Mouse (Mus musculus) frontal cortex, postnatal 36 days (tissue): ENCODE results near the gene Adra1b.

Experiments used
- DNase-seq, 2 experiments: peaks; one replicate each; pipeline ENCODE4 v3.0.0; 2022; ENCODE audit warnings: low spot score in 2 of 2

Adra1b gene

GRCm38 (mm10) chr11:43895323-43895722, 5.7 kb downstream of the Adra1b start:
- DNase-seq, result no peak

GRCm38 (mm10) chr11:43892546-43892945, 8.5 kb downstream of the Adra1b start:
- DNase-seq, result no peak

GRCm38 (mm10) chr11:43891457-43891856, 9.6 kb downstream of the Adra1b start:
- DNase-seq, result no peak

GRCm38 (mm10) chr11:43889208-43889915, 11.6 kb downstream of the Adra1b start:
- DNase-seq, result peak in 1 of 2 experiments; percentile 24

GRCm38 (mm10) chr11:43888736-43889135, 12.3 kb downstream of the Adra1b start:
- DNase-seq, result no peak

GRCm38 (mm10) chr11:43887597-43887996, 13.4 kb downstream of the Adra1b start:
- DNase-seq, result no peak

GRCm38 (mm10) chr11:43884521-43884920, 16.5 kb downstream of the Adra1b start:
- no peak for DNase-seq

GRCm38 (mm10) chr11:43883641-43884181, 17.3 kb downstream of the Adra1b start:
- peak in 1 of 2 experiments; percentile 63 for DNase-seq

GRCm38 (mm10) chr11:43877211-43877610, 23.8 kb downstream of the Adra1b start:
- no peak for DNase-seq

GRCm38 (mm10) chr11:43867721-43868281, 33.2 kb downstream of the Adra1b start:
- DNase-seq, result no peak

- DNase-seq, result no peak
These were observed 35.5 kb downstream of the Adra1b start for GRCm38 (mm10) chr11:43865298-43866165.

- peak in 1 of 2 experiments; percentile 40 for DNase-seq
These were observed 48.0 kb downstream of the Adra1b start for GRCm38 (mm10) chr11:43853046-43853445.

- DNase-seq, result no peak
These were observed 53.0 kb downstream of the Adra1b start for GRCm38 (mm10) chr11:43848056-43848455.

GRCm38 (mm10) chr11:43841596-43841995, 59.4 kb downstream of the Adra1b start:
- DNase-seq, result no peak

- DNase-seq, result no peak
These were observed 60.5 kb downstream of the Adra1b start for GRCm38 (mm10) chr11:43840491-43840890.

- peak; percentile 79 to 80 for DNase-seq
These were observed 64.9 kb downstream of the Adra1b start for GRCm38 (mm10) chr11:43835880-43836740.

- no peak for DNase-seq
These were observed 65.6 kb downstream of the Adra1b start for GRCm38 (mm10) chr11:43835456-43835855.

GRCm38 (mm10) chr11:43834531-43834930, 66.5 kb downstream of the Adra1b start:
- DNase-seq, result peak; percentile 36 to 43

GRCm38 (mm10) chr11:43831530-43831929, 69.5 kb downstream of the Adra1b start:
- DNase-seq, result no peak

- no peak for DNase-seq
These were observed 74.2 kb downstream of the Adra1b start for GRCm38 (mm10) chr11:43826769-43827168.

- no peak for DNase-seq
These were observed 77.7 kb downstream of the Adra1b start for GRCm38 (mm10) chr11:43823349-43823748.
